Mouse (Mus musculus): ENCODE results near the gene Stbd1.

Gene Stbd1

GRCm38 (mm10) chr5:92640861-92641260 lies 38.0 kb downstream of the Stbd1 start:
- no peak for DNase-seq
